Mouse (Mus musculus): Measurements from ENCODE around the gene Krtap5-4.
"Not testable (repeated sequence)": the region's sequence is repeated elsewhere in the genome, so short reads cannot be mapped to it uniquely, and the experiment has no call there.

The Krtap5-4 gene
- long read RNA-seq, experiment 1, result 0 reads
- long read RNA-seq, experiment 2, result 0 reads

- intact Hi-C loops (cut with DNase I), result no loop called here
These were observed at the start of gene Krtap5-4 for GRCm38 (mm10) chr7:142303249-142303648. Gene Krtap5-4, plus strand, starts transcription at chr7:142303549.

- intact Hi-C loops (cut with DNase I), result loop anchor here (2.0 kb wide), 1 partner anchor 109 kb away; no protein-coding TSS in a partner anchor
These were observed 47.8 kb upstream of the Krtap5-4 start for GRCm38 (mm10) chr7:142255517-142255916.

- intact Hi-C loops (cut with DNase I), result not testable (repeated sequence)
These were observed 45.1 kb upstream of the Krtap5-4 start, which contains the start of gene Gm2431 for GRCm38 (mm10) chr7:142258254-142258653. Gene Gm2431, minus strand, starts transcription at chr7:142258354.

DNA sequence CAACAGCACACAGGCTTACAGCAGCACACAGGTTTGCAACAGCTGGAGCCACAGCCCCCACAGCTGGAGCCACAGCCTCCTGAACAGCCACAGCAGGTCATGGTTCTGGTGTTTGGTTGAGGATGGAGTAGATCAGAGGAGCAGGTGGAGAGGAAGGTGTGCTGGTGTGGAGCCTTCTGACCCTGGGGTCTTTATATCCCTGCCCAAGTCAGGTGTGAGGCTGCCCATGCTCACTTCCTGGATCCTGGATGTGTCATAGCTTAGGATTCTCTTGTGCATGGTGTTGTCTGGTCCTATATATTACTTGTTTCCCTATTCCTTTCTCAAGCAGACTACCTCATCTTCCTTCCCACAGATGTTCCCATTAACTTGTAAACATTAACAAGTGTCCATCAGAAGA lies 29.1 kb upstream of the Krtap5-4 start, which contains the start of gene Gm4559:
Gene Gm4559, minus strand, starts transcription at position 101 of the 400 bp plus-strand sequence.
- intact Hi-C loops (cut with DNase I), result not testable (repeated sequence)

DNA sequence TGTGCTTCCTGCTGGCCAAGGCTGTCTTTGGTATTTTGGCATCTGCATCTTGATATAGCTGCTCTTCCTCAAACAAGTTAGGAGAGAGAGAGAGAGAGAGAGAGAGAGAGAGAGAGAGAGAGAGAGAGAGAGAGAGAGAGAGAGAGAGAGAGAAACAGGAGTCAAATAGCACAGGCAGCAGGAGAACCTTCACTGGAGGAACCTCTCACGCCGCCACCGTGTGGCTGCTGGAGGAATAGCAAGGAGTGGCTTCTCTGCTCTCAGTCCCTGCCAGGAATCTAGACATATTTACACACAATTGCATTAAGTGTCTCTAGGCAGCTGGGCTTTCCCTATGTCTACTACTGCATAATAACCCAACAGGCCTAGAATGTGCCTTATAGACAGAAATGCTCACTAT lies 25.2 kb upstream of the Krtap5-4 start:
- intact Hi-C loops (cut with DNase I), result loop anchor here (1.0 kb wide), 1 partner anchor 15 kb away; no protein-coding TSS in a partner anchor

GRCm38 (mm10) chr7:142279291-142279690 lies 24.1 kb upstream of the Krtap5-4 start:
- intact Hi-C loops (cut with DNase I), result not testable (repeated sequence)

DNA sequence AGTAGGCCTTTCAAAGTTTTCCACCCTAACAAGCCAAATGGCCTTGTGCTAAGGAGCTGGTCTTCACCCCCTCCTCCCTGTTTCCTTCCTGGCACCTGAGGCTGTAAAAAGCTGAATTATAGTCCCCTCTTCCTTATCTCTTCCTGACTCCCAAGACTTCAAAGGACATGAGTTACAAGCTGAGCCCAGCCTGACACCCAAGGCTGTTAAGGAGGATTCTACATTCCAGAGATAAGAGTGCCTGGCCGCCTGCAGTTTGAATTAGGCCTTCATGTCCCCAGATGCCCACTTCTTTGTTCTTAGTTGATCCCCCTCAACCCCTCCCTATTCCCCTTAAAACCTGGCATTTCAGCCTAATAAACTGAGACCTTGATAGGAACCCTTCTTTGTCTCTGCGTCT lies 20.5 kb upstream of the Krtap5-4 start:
- intact Hi-C loops (cut with DNase I), result not testable (repeated sequence)

- intact Hi-C loops (cut with DNase I), result loop anchor here (2.0 kb wide), 1 partner anchor 139 kb away; the partner anchor contains the start of gene Gm45337
These were observed 19.2 kb upstream of the Krtap5-4 start for GRCm38 (mm10) chr7:142284023-142284591.

DNA sequence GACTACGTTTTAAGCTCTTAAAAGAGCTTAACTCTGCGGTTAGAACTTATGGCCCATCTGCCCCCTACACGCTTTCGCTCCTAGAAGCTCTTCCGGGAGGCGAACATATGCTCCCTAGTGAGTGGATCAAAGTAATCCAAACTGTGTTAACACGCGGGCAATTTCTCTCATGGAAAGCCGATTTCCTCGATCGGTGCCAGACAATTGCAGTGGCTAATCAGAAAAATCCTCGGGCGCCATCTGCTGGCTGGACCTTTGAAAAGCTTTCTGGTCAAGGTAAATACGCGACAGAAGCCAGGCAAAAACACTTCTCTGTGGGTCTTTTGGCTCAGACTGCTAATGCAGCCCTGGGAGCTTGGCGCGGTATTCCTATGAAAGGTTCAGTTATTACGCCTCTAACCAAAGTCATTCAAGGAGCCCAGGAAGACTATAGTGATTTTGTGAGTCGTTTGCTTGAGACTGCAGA lies 18.7 kb upstream of the Krtap5-4 start:
- intact Hi-C loops (cut with DNase I), result loop anchor here (2.0 kb wide), 1 partner anchor 140 kb away; the partner anchor contains the start of gene Gm45337

DNA sequence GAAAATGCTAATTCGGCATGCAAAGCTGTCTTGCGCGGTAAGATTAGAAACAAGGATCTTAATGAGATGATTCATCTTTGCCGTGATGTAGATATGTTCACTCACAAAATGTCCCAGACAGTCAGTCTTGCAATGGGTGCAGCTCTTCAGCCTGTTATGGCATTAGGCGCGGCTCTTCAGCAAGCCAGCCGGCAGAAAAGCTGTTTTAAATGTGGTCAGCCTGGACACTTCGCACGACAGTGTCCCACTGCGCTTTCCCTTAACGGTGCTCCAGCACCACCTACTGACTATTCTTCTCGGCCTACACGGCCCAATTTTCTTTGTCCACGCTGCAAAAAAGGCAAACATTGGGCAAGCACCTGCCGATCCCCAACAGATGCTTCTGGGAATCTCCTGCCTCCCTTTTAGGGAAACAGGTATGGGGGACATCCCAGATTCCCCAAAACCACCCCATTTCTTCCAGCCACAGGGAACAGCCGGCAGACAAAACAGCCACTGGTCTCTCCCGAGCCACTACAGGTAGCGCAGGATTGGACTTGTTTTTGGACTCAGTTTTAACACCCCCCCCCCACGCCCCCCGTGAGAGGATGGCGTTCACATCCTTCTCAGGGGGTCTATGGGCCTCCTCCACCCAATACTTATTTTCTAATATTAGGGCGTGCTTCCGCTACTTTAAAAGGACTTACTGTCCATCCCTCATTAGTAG lies 18.1 kb upstream of the Krtap5-4 start:
- intact Hi-C loops (cut with DNase I), result loop anchor here (2.0 kb wide), 1 partner anchor 140 kb away; the partner anchor contains the start of gene Gm45337

DNA sequence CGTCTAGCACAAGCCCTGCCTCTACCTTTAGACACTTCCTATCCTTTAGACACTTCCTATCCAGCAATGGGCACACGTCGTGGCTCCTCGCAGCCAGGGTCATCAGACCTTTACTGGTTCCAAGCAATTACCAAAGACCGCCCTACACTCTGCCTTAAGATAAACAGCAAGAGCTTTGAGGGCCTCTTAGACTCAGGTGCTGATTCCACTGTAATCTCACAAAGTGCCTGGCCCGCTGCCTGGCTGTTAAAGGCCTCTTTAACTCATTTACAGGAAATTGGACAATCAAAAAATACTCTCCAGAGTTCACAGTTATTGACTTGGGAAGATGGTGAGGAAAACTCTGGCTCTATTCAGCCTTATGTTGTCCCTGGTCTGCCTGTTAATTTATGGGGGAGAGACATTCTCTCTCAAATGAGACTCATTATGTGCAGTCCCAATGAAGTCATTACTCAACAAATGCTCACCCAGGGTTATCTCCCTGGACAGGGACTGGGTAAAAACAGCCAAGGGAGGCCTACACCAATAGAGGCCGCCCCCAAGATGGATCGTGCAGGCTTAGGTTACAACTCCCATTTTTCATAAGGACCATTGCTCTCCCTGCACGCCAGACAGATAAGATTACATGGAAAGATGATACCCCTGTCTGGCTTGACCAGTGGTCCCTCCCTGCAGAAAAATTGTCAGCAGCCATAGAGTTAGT lies 17.3 kb upstream of the Krtap5-4 start:
- intact Hi-C loops (cut with DNase I), result loop anchor here (2.0 kb wide), 1 partner anchor 141 kb away; the partner anchor contains the start of gene Gm45337

- intact Hi-C loops (cut with DNase I), result loop anchor here (1.0 kb wide), 1 partner anchor 16 kb away; no protein-coding TSS in a partner anchor
These were observed 9.5 kb upstream of the Krtap5-4 start for GRCm38 (mm10) chr7:142293851-142294250.

DNA sequence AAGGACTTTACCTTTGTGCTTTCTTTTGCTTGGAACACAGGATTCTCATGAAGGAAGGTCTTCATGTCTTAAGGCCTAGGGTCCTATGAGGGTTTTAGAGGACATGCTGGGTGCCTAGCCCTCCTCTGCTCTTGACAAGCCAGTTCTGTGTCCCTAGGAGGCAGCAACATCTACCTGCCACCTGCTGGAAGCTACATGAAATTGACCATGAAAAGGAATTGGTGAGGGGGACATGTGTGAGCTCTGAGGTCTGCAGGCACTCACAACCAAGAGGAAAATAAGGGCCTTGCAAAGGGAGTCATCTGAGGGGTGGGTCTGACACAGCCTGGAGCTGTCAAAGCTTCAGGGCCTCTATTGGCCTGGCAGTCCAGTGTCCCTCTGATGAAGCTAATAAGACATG lies 7.9 kb upstream of the Krtap5-4 start:
- intact Hi-C loops (cut with DNase I), result no loop called here

GRCm38 (mm10) chr7:142296108-142296507 lies 7.2 kb upstream of the Krtap5-4 start:
- intact Hi-C loops (cut with DNase I), result not testable (repeated sequence)

DNA sequence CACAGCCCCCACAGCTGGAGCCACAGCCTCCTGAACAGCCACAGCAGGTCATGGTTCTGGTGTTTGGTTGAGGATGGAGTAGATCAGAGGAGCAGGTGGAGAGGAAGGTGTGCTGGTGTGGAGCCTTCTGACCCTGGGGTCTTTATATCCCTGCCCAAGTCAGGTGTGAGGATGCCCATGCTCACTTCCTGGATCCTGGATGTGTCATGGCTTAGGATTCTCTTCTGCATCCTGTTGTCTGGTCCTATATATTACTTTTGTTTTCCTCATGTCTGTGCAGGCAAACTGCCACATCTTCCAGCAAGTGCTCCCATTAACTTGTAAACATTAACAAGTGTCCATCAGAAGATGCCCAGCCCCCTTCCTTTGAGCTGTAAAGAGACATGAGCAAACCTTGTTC lies 6.3 kb upstream of the Krtap5-4 start, which contains the start of gene Krtap5-1:
Gene Krtap5-1, minus strand, starts transcription at position 101 of the 400 bp plus-strand sequence.
- intact Hi-C loops (cut with DNase I), result not testable (repeated sequence)

GRCm38 (mm10) chr7:142303929-142304328 lies 580 bp downstream of the Krtap5-4 start:
- intact Hi-C loops (cut with DNase I), result not testable (repeated sequence)

GRCm38 (mm10) chr7:142314600-142315285 lies 11.4 kb downstream of the Krtap5-4 start:
- intact Hi-C loops (cut with DNase I), result loop anchor here (5.0 kb wide), 3 partner anchors 183 to 363 kb away; partner anchors contain the start of gene Tnnt3

DNA sequence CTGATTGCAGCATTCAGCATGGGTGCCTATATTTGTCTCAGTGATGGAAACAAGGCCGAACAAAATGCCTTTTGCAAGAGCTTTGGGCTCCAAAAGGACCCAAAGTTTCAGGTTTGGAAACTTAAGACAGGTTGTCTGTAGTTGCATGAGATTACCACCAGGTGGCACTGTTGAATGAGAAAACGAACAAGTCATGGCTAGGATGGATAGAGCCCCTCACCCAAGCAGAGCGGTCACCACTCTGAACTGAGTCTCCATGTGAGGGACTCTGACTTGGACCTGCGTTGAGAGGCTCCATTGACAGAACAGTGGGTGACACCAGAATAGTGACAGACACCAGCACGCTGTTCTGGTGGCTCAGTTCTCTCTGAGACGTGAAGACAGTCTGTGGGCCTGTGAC lies 13.2 kb downstream of the Krtap5-4 start:
- intact Hi-C loops (cut with DNase I), result loop anchor here (5.0 kb wide), 3 partner anchors 181 to 361 kb away; partner anchors contain the start of gene Tnnt3

DNA sequence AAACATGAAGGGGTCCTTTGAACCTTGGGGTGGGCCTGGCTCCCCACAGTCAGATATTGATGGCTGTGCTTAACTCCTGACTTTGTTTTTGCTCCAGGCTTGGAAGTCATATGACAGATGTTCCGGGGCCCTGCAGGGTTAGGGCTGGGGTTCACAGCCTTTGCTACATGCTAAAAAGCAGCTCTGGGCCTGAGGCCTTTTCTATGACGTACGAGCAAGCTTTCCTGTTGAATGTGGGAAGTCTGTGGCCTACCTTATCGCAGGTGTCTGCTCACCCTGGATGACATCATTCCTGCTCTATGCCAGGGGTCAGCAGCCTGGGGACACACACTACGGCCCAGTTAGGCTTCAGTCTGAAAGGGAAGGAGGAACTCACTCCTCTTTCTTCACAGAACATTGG lies 13.9 kb downstream of the Krtap5-4 start:
- intact Hi-C loops (cut with DNase I), result loop anchor here (5.0 kb wide), 3 partner anchors 180 to 360 kb away; partner anchors contain the start of gene Tnnt3

GRCm38 (mm10) chr7:142319124-142319523 lies 15.8 kb downstream of the Krtap5-4 start:
- intact Hi-C loops (cut with DNase I), result loop anchor here (5.0 kb wide), 3 partner anchors 178 to 358 kb away; partner anchors contain the start of gene Tnnt3
